Mouse (Mus musculus) limb, embryonic 13.5 days (tissue): ENCODE measurements around the gene Obp1a. TPM values are rescaled to one million over a fixed set of nuclear protein-coding genes. Genes with fewer than 3 reads are reported as not detected.

Experiments used
- ATAC-seq: fragments of 200-750 bp; cut with Nextera tagmentation; 2 replicates; pipeline ENCODE4 v1.8.0; 2017; ENCODE audit warnings: low read depth, moderate number of reproducible peaks, moderate TSS enrichment; ENCODE audit not compliant: low FRiP score
- H3K27ac ChIP-seq: fragments of 300-500 bp; sonication (generic); 2 replicates; pipeline ENCODE4 v1.5.1; 2015; ENCODE audit warnings: inconsistent platforms, mild to moderate bottlenecking, moderate library complexity
- H3K27me3 ChIP-seq: fragments of 300-500 bp; sonication (generic); 2 replicates; pipeline ENCODE4 v1.6.1; 2015; ENCODE audit warnings: mild to moderate bottlenecking, inconsistent platforms
- H3K36me3 ChIP-seq: fragments of 300-500 bp; sonication (generic); 2 replicates; pipeline ENCODE4 v1.6.1; 2015; ENCODE audit warnings: inconsistent platforms, mild to moderate bottlenecking, moderate library complexity
- H3K4me1 ChIP-seq: fragments of 300-500 bp; sonication (generic); 2 replicates; pipeline ENCODE4 v1.6.1; 2015; ENCODE audit warnings: inconsistent platforms
- H3K4me2 ChIP-seq: fragments of 300-500 bp; sonication (generic); replicated peaks from 2 replicates; pipeline ENCODE4 v1.6.1; 2015; ENCODE audit warnings: inconsistent platforms, mild to moderate bottlenecking, moderate library complexity
- H3K4me3 ChIP-seq: fragments of 300-500 bp; sonication (generic); 2 replicates; pipeline ENCODE4 v1.5.1; 2015; ENCODE audit warnings: moderate library complexity, mild to moderate bottlenecking, inconsistent platforms
- H3K9ac ChIP-seq: fragments of 300-500 bp; sonication (generic); 2 replicates; pipeline ENCODE4 v1.6.1; 2015; ENCODE audit warnings: mild to moderate bottlenecking, inconsistent platforms
- H3K9me3 ChIP-seq: fragments of 300-500 bp; sonication (generic); 2 replicates; pipeline ENCODE4 v1.6.1; 2016; ENCODE audit warnings: inconsistent platforms
- WGBS: fragments of 180-500 bp; shearing (Covaris S2); methylation state at CpG from one replicate; pipeline ENCODE4 v1.1.7; 2015; 5-methylcytosine and 5-hydroxymethylcytosine counted together
- polyA plus RNA-seq: library from polyadenylated mRNA; unstranded; fragments of >200 nt; fragmentation: Nextera tagmentation; extraction: Ambion mirVana; gene quantifications from 2 replicates; pipeline ENCODE4 v1.2.1, GENCODE M21; 2015

Gene Obp1a
- polyA plus RNA-seq = not detected in 2 replicates

DNA sequence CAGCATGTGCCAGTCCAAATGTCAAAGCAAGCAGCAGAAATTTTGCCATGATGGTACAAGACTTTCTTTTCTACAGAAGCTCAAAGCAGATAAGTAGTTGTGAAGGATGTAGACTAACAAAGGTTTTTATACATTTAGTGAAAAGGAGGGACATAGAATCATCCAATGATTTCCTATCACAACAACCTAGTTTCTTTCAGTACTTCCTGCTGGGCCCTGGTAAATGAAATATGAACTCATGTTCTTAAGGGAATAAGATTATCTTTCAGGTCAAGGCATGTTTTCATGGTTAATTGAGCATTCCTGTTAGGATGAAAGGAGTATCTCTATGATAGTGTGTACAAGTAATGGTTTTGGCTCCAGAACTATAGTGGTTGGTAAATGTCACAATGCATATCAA is at the start of gene Obp1a:
Gene Obp1a (minus strand): TSS at position 101 of the 400 bp plus-strand sequence.
- no peak within 1 kb of the TSS for H3K9ac ChIP-seq
- H3K9me3 ChIP-seq = no peaks in the 10 kb centered on the region
- no peaks in the 10 kb centered on the region for H3K4me1 ChIP-seq
- no peak within 1 kb of the TSS for H3K27ac ChIP-seq
- H3K36me3 ChIP-seq = no peaks in the 10 kb centered on the region
- no peak for ATAC-seq
- no peaks in the 10 kb centered on the region for H3K27me3 ChIP-seq
- H3K4me2 ChIP-seq = no peak within 1 kb of the TSS
- H3K4me3 ChIP-seq = no peak within 1 kb of the TSS

- no peaks in the 10 kb centered on the region for H3K27me3 ChIP-seq
Measured at GRCm38 (mm10) chrX:78125167-78125566, 34.0 kb upstream of the Obp1a start, which contains the start of gene Gm5938. Gene Gm5938 (plus strand): TSS chrX:78125467.

More at GRCm38 (mm10) chrX:78125167-78125566, 34.0 kb upstream of the Obp1a start, which contains the start of gene Gm5938:
- H3K4me1 ChIP-seq = no peaks in the 10 kb centered on the region
- no peak for ATAC-seq
- H3K9ac ChIP-seq = no peak within 1 kb of the TSS
- H3K27ac ChIP-seq = no peak within 1 kb of the TSS
- no peaks in the 10 kb centered on the region for H3K36me3 ChIP-seq
- H3K4me2 ChIP-seq = no peak within 1 kb of the TSS
- no peak within 1 kb of the TSS for H3K4me3 ChIP-seq
- no peaks in the 10 kb centered on the region for H3K9me3 ChIP-seq
- 63% methylated on average over 1 of the region's 1 CpGs for WGBS

Other genes starting within 250 kb of the Obp1a start
- not detected in 2 replicates for gene Pbsn, start 237.8 kb downstream of the Obp1a start, polyA plus RNA-seq
- not detected in 2 replicates for gene Gm14744, start 226.6 kb downstream of the Obp1a start, polyA plus RNA-seq
- not detected in 2 replicates for gene 5430402E10Rik, start 166.3 kb downstream of the Obp1a start, polyA plus RNA-seq
- not detected in 2 replicates for gene Gm5938, start 34.1 kb upstream of the Obp1a start, polyA plus RNA-seq
- gene Obp1b, start 95.4 kb upstream of the Obp1a start, polyA plus RNA-seq = not detected in 2 replicates
- gene Gm14743, start 154.5 kb upstream of the Obp1a start, polyA plus RNA-seq = not detected in 2 replicates